Mouse (Mus musculus) Patski (cell line): Measurements from ENCODE around the gene Aldh9a1. TPM values are rescaled to one million over a fixed set of nuclear protein-coding genes. Genes with fewer than 3 reads are reported as not detected.
"Not testable (repeated sequence)": the region's sequence is repeated elsewhere in the genome, so short reads cannot be mapped to it uniquely, and the experiment has no call there.

Experiments used
- ATAC-seq: fragments of 100-300 bp; one replicate; pipeline ENCODE4 v1.8.0; 2021
- CTCF ChIA-PET: fragments of 350-600 bp; sonication (Branson Sonifier 250); formaldehyde crosslinking; loops from one replicate; lab custom pipeline; 2022; ENCODE audit warnings: inconsistent platforms; lab: Charles Lee
- POLR2A ChIA-PET: fragments of 350-600 bp; sonication (Branson Sonifier 250); formaldehyde crosslinking; loops from one replicate; lab custom pipeline; 2022; ENCODE audit warnings: antibody characterized with exemption, inconsistent platforms; lab: Charles Lee
- DNase-seq: peaks from one replicate; pipeline ENCODE4 v3.0.0-alpha.2; 2011; ENCODE audit warnings: low read depth, low spot score
- H3K27me3 ChIP-seq: fragments of 371-371 bp; one replicate; pipeline ENCODE4 v1.5.1; 2021
- CTCF ChIP-seq: fragments of 100-300 bp; IDR thresholded peaks from one replicate; pipeline ENCODE4 v1.5.1; 2021
- in situ Hi-C: fragments of 300-500 bp; cut with MboI; formaldehyde crosslinking; loops from 3 replicates; pipeline ENCODE4 v1.11.1; 2018; ENCODE audit warnings: low pct_unique_long_range_greater_than_20kb, mixed read lengths
- polyA plus RNA-seq: library from polyadenylated mRNA; unstranded; gene quantifications from one replicate; pipeline ENCODE4 v1.2.3, GENCODE M21; 2021

The Aldh9a1 gene
- polyA plus RNA-seq, 1 experiment from 2014 or later: 61.1 TPM

GRCm38 (mm10) chr1:167328776-167329175, 21.0 kb upstream of the Aldh9a1 start:
- POLR2A ChIA-PET: no interaction called here
- in situ Hi-C loops: loop anchor here (25.0 kb wide), 1 partner anchor 916 kb away; the partner anchor contains the start of gene Pogk

DNA sequence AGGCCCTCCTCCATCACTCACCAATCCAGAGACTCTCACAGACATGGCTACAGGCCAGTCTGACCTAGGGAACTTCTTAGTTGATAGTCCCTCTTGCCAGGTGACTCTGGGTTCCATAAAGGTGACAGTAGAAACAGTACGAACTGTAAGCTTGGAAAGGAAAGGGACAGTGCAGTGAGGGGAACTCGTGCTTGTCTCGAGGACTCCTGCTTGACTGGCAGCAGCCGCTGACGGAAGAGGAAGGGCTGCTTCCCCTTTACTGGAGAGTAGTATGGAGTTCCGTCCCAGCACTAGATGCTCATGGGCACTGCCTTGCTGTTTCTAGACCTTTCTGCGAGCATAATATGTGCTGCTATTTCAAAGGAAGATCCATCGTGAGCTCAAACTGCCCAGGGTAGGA, 18.7 kb upstream of the Aldh9a1 start:
- H3K27me3 ChIP-seq: no peaks in the 10 kb centered on the region
- ChIA-PET CTCF (no interaction called here), POLR2A (no interaction called here)
- TF ChIP-seq CTCF: no peak
- DNase-seq (no peak), ATAC-seq (no peak)
- in situ Hi-C loops: loop anchor here (25.0 kb wide), 1 partner anchor 919 kb away; the partner anchor contains the start of gene Pogk

More at GRCm38 (mm10) chr1:167328776-167329175, 21.0 kb upstream of the Aldh9a1 start:
- H3K27me3 ChIP-seq: no peaks in the 10 kb centered on the region
- CTCF ChIA-PET: interaction anchor here (1.0 to 2.3 kb wide), 2 partner anchors 13 to 117 kb away, joined by 4 to 6 read pairs; no protein-coding TSS in a partner anchor
- DNase-seq (no peak), ATAC-seq (no peak)
- TF ChIP-seq CTCF: no peak

GRCm38 (mm10) chr1:167336398-167336797, 13.4 kb upstream of the Aldh9a1 start:
- no peaks in the 10 kb centered on the region for H3K27me3 ChIP-seq
- TF ChIP-seq CTCF: no peak
- in situ Hi-C loops: loop anchor here (5.0 to 25.0 kb wide), 3 partner anchors 119 to 924 kb away; partner anchors contain the start of gene Pogk
- DNase-seq: no peak
- no peak for ATAC-seq
- ChIA-PET POLR2A (no interaction called here), CTCF (interaction anchor here (0.6 to 3.4 kb wide), 6 partner anchors 16 to 118 kb away, joined by 3 to 15 read pairs (median 4); no protein-coding TSS in a partner anchor)

DNA sequence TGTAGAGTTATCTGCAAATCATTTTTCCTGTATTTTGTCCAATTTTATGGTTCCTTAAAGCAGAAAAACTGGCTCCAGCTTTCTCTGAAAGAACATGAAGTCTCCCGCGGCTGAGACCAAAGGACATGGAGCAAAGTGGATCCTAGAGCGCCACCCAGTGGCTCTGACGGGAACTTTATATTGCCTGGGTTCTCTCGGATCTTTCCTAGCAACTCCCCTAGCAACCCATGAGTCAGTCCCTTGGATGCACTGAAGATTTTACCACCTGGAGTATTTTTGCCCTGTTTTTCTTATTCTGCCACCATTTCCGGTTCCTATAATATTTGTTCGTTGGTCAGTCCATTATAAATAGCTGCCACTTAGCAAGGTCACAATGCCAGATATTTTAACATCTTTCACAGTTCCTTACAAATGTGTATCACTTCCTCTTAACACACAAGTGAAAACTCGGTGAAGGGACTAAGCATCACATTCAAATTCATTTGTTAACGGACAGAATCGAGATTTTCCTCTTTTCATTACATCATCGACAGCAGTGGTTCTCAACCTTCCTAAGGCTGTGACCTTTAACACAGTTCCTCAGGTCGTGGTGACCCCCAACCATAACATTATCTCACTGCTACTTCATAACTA, 12.2 kb upstream of the Aldh9a1 start:
- ChIA-PET CTCF (interaction anchor here (0.7 to 3.4 kb wide), 14 partner anchors 8 to 123 kb away, joined by 3 to 15 read pairs (median 4); no protein-coding TSS in a partner anchor), POLR2A (interaction anchor here (0.7 kb wide), 2 partner anchors 54 to 59 kb away, joined by 3 read pairs; no protein-coding TSS in a partner anchor)
- in situ Hi-C loops: loop anchor here (5.0 to 25.0 kb wide), 3 partner anchors 120 to 925 kb away; partner anchors contain the start of gene Pogk
- no peaks in the 10 kb centered on the region for H3K27me3 ChIP-seq
- DNase-seq (peak; percentile 54), ATAC-seq (peak; percentile 85)
- TF ChIP-seq CTCF: peak; percentile 92

GRCm38 (mm10) chr1:167339177-167339781, 10.5 kb upstream of the Aldh9a1 start:
- ChIA-PET POLR2A (no interaction called here), CTCF (interaction anchor here (1.1 to 3.4 kb wide), 3 partner anchors 12 to 127 kb away, joined by 3 to 14 read pairs (median 3); no protein-coding TSS in a partner anchor)
- peaks cover 3% of the 10 kb centered on the region for H3K27me3 ChIP-seq
- no peak for DNase-seq
- no peak for ATAC-seq
- in situ Hi-C loops: loop anchor here (5.0 to 25.0 kb wide), 3 partner anchors 122 to 927 kb away; partner anchors contain the start of gene Pogk
- no peak for TF ChIP-seq CTCF

DNA sequence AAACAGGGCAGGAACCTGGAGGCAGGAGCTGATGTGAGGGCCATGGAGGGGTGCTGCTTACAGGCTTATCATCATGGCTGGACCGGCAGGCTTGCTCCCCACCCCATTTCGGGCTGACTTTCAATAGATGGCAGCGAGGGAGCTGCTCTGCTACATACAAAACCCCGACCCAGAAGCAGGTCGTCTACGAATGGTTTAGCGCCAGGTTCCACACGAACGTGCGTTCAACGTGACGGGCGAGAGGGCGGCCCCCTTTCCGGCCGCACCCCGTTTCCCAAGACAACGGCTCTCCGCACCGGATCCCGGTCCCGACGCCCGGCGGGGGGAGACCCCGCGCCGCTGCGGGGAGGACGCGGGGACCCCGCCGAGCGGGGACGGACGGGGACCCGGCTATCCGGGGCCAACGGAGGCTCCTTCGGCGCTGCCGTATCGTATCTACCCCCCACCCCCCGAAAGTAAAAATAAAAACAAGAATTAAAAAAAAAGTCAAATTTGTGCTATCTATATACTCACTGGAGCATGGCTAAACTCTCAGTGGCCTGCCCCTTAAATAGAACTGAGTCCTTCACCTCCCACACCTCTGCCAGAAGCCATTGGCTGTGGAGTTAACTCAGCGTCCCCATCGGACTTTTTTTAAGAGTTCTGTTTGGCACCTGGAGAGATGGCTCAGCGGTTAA, 9.5 kb upstream of the Aldh9a1 start:
- in situ Hi-C loops: loop anchor here (25.0 kb wide), 1 partner anchor 928 kb away; the partner anchor contains the start of gene Pogk
- peak; percentile 72 for ATAC-seq
- peaks cover 3% of the 10 kb centered on the region for H3K27me3 ChIP-seq
- ChIA-PET POLR2A (no interaction called here), CTCF (no interaction called here)
- no peak for DNase-seq
- no peak for TF ChIP-seq CTCF

GRCm38 (mm10) chr1:167340910-167341528, 8.8 kb upstream of the Aldh9a1 start:
- in situ Hi-C loops: loop anchor here (25.0 kb wide), 1 partner anchor 929 kb away; the partner anchor contains the start of gene Pogk
- TF ChIP-seq CTCF: no peak
- CTCF ChIA-PET: no interaction called here
- H3K27me3 ChIP-seq: peaks cover 3% of the 10 kb centered on the region
- POLR2A ChIA-PET: no interaction called here
- ATAC-seq: no peak
- DNase-seq: no peak

DNA sequence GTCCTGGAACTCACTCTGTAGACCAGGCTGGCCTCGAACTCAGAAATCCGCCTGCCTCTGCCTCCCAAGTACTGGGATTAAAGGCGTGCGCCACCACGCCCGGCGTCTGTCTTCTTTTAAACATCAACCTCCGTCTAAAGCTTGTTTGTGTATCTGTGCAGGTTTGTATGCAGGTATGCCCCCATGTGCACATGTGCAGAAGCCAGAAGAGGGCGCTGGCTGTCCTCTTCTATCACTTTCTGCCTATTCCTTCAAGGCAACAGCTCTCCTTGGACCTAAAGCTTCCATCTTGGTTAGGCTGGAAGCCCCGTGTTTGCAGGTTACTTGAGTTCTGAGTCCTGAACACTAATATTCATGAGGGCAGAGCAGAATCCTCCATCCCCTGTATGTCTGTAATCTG, 7.0 kb upstream of the Aldh9a1 start:
- in situ Hi-C loops: loop anchor here (25.0 kb wide), 1 partner anchor 931 kb away; the partner anchor contains the start of gene Pogk
- ChIA-PET POLR2A (no interaction called here), CTCF (no interaction called here)
- TF ChIP-seq CTCF: peak; percentile 28
- ATAC-seq (no peak), DNase-seq (no peak)
- peaks cover 3% of the 10 kb centered on the region for H3K27me3 ChIP-seq

GRCm38 (mm10) chr1:167345994-167346520, 3.7 kb upstream of the Aldh9a1 start:
- ChIA-PET POLR2A (interaction anchor here (0.8 kb wide), 1 partner anchor 39 kb away, joined by 3 read pairs; no protein-coding TSS in a partner anchor), CTCF (interaction anchor here (1.1 to 1.4 kb wide), 4 partner anchors 9 to 125 kb away, joined by 3 to 5 read pairs (median 4); partner anchors contain the start of gene Mgst3)
- not testable (repeated sequence) for ATAC-seq, DNase-seq, H3K27me3 ChIP-seq
- in situ Hi-C loops: loop anchor here (25.0 kb wide), 1 partner anchor 934 kb away; the partner anchor contains the start of gene Pogk

DNA sequence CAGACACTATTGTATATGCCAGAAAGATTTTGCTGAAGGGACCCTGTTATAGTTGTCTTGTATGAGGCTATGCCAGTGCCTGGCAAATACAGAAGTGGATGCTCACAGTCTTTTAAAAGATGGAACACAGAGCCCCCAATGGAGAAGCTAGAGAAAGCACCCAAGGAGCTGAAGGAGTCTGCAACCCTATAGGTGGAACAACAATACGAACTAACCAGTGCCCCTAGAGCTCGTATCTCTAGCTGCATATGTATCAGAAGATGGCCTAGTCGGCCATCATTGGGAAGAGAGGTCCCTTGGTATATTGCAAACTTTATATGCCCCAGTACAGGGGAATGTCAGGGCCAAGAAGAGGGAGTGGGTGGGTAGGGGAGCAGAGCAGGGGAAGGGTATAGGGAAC, 585 bp upstream of the Aldh9a1 start:
- H3K27me3 ChIP-seq, ATAC-seq, CTCF ChIA-PET, DNase-seq: not testable (repeated sequence)
- POLR2A ChIA-PET: interaction anchor here (0.6 kb wide), 1 partner anchor 371 kb away, joined by 4 read pairs; no protein-coding TSS in a partner anchor
- in situ Hi-C loops: loop anchor here (25.0 kb wide), 1 partner anchor 937 kb away; the partner anchor contains the start of gene Pogk
